Mouse (Mus musculus): ENCODE data around the gene Rbm15. TPM values are rescaled to one million over a fixed set of nuclear protein-coding genes. Genes with fewer than 3 reads are reported as not detected.

Gene Rbm15
- polyA plus RNA-seq (2012): 6.0 and 7.4 TPM in 2 replicates

DNA sequence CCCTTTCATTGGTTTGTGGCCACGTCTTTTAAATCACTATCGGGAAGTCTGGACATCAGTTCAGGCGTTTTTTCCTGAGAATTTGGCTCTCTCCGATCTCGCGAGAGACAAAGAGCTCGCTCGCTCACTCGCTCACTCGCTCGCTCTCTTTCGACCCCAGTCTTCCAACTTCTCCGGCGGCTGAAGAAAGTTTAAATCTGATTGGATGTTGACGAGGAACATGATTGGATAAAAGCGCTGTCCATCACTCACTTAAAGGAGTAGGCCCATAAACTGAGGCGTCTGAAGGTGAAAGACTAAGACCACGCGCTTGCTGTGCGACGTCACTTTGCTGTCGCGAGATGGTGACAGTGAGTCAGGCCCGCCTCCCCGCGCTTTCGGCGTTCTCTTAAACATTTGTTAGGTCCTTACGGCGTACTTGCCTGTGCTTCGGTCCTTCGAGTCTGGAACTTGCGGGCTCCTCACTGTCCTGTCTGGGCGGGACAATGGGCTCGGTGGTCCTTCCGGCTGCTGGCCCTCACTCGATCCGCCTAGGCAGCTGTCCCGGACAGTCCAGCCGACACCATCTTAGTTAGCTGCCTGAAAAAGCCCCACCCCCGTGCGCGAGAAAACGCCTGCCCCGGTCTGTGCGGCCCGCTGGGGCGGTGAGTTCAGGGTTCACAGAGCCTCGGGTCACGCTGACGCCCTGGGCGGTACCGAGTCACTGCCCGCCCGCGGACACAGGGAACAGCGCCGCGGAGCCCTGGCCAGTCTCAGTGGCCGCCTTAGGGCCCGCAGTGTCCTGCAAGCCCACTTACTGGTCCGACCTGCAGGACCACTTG is at the start of gene Rbm15:
Gene Rbm15 (minus strand): TSS at position 293 of the 821 bp plus-strand sequence.
- TF ChIP-seq GATA1 (IDR thresholded peaks at IDR 0.05; ENCODE audit: low read length): no peak

DNA sequence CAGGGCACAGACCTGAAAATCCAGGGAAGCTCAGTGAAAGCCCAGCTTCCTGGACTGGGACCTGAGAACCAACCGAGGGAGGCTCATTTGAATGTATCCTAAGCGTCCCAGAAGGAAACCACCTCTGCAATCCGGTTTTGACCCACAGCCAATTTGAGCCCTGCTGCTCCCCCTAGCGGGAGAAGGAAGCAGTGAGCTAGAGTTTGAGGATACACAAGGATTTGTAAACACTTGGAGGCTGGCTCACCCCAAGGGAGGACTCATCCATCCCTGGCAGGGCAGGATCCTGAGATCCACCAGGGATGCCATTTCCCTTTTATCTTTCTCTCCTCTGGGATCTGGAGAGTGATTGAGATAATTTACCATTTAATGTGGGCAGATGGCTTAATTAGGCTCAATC is 45.9 kb upstream of the Rbm15 start:
- TF ChIP-seq GATA1 (IDR thresholded peaks at IDR 0.05; ENCODE audit: low read length): no peak

DNA sequence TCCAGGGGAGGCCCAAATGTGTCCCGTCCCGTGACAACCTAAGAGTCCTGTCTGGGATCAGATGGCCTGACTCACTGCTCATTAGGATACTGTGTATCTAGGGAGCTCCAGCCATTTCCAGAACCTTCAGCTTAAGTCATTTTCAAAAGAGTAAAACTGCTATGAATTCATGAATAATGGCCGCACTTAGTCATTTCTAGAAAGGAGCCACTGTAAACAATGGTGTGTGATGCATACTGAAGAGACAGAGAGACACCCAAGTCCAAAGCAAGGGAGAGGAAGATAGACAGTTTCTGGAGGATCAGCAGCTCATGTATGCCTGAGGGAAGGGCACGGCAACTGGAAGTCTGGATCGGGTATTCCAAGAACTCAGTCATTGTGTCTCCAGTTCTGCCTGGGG is 45.2 kb upstream of the Rbm15 start:
- no peak for TF ChIP-seq GATA1 (IDR thresholded peaks at IDR 0.05; ENCODE audit: low read length)

GRCm38 (mm10) chr3:107374948-107375664 is 41.6 kb upstream of the Rbm15 start:
- no peak for TF ChIP-seq GATA1 (IDR thresholded peaks at IDR 0.05; ENCODE audit: low read length)

GRCm38 (mm10) chr3:107369156-107369555 is 35.7 kb upstream of the Rbm15 start:
- TF ChIP-seq GATA1 (IDR thresholded peaks at IDR 0.05; ENCODE audit: low read length): no peak

DNA sequence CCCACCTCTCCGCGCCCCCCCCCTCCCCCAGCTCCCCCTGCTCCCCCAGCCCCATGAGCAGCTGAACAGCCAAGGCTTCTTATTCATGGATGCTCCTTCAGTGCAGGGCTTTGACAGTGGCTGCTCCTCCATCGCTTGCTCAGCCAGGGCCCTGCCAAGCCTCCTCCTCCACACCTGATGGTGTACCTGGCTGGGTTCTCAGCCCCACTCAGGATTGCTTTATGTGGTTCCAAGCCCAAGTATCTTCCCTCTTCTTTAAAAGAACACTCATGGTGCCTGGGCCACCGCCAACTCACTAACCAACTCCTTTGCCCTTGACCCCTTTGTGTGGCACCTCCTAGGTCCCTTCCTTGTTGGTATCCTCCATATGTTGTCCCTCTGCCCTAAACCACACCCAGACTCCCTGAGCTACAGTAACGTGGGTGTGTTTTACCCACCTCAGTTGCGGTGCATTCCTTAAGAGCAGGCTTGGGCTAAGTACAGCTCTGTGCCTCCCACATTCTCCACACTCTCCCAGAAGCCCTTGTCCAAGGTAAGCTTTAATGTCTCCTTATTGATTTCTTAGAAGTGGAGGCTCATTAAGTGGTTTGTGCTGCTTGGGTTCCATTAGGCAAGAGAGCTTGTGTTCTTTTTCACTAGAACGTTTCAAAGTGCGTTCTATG is 34.6 kb upstream of the Rbm15 start:
- TF ChIP-seq GATA1 (IDR thresholded peaks at IDR 0.05; ENCODE audit: low read length): no peak

DNA sequence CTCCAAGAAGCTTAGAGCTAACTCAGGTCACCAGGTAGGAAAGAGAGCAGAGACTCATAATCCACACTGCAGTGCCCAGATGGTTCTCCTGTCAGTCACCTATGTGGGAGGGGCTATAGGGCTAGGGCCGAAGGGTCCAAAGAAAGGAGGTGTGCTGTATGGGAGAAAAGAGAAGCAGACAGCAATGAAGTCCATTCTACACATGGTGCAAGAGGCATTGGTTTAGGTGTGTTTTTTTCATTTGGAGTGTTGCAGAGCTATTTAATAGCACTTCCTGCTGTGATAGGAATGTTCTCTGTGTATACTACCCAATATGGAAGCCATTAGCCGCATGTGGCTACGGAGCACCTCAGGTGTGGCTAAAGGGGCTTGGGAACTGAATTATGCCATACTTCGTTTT is 31.9 kb upstream of the Rbm15 start:
- TF ChIP-seq GATA1 (IDR thresholded peaks at IDR 0.05; ENCODE audit: low read length): no peak

GRCm38 (mm10) chr3:107363391-107363790 is 29.9 kb upstream of the Rbm15 start:
- no peak for TF ChIP-seq GATA1 (IDR thresholded peaks at IDR 0.05; ENCODE audit: low read length)

DNA sequence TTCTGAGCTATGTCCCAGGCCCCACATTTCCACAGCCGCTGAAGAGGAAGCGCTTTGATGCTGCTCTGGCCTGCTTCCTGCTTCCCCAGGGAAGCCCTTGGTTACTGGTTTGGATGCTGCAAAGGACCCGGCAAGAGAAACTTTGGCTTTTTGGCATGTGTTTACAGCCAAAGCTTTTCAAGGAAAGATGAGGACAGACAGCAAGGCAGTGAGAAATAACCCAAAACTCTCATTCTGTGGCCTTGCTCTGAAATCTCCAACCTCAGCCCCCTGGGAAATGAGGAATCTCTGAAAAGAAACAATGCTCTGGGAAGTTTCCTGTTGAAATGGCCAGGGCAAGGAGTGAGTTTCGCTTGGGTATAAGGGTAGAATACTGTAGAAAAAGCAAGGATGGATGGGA is 26.9 kb upstream of the Rbm15 start:
- no peak for TF ChIP-seq GATA1 (IDR thresholded peaks at IDR 0.05; ENCODE audit: low read length)

- no peak for TF ChIP-seq GATA1 (IDR thresholded peaks at IDR 0.05; ENCODE audit: low read length)
Measured at GRCm38 (mm10) chr3:107357700-107358234, 24.3 kb upstream of the Rbm15 start.

GRCm38 (mm10) chr3:107356964-107357441 is 23.5 kb upstream of the Rbm15 start:
- TF ChIP-seq GATA1 (IDR thresholded peaks at IDR 0.05; ENCODE audit: low read length): no peak

GRCm38 (mm10) chr3:107355618-107356260 is 22.3 kb upstream of the Rbm15 start:
- no peak for TF ChIP-seq GATA1 (IDR thresholded peaks at IDR 0.05; ENCODE audit: low read length)

- no peak for TF ChIP-seq GATA1 (IDR thresholded peaks at IDR 0.05; ENCODE audit: low read length)
Measured at GRCm38 (mm10) chr3:107351706-107352105, 18.2 kb upstream of the Rbm15 start.

- TF ChIP-seq GATA1 (IDR thresholded peaks at IDR 0.05; ENCODE audit: low read length): no peak
Measured at GRCm38 (mm10) chr3:107349006-107349405, 15.5 kb upstream of the Rbm15 start.

DNA sequence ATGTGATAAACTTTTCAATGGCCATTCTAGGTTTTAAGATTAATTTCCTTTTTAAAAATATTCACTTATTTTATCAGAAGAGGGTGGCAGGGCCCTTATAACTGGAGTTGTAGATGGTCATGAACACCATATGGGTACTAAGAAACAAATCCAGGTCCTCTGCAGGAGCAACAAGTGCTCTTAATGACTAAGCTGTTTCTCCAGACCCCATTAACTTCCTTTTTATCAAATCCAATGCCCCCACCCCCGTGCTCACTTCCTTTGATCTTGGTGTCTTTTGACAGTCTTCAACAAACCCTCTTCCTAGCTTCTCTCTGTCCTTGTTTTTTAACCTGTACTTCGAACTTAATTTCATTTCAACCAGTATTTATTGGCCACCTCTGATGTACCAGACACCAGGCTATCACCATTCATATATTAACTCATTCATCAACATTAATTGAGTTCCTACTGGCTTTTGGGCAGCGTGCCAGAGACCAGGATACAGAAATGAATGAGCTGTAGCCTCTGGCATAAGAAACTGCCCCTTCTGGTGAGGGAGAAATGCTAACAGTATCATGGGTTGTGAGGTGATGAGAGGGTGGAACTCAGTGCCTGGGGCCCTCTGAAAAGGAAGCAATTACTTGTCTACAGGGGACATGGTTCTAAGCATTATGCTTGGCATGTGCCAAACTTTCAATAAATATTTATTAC is 11.7 kb upstream of the Rbm15 start:
- no peak for TF ChIP-seq GATA1 (IDR thresholded peaks at IDR 0.05; ENCODE audit: low read length)

Data from G1E-ER4 (cell line).